Mouse (Mus musculus): ENCODE measurements around the gene Gbp10. TPM values are rescaled to one million over a fixed set of nuclear protein-coding genes. Genes with fewer than 3 reads are reported as not detected.
A peak's percentile ranks its signal among the peaks of the same experiment; 100 is the strongest.
"Not testable (repeated sequence)": the region's sequence is repeated elsewhere in the genome, so short reads cannot be mapped to it uniquely, and the experiment has no call there.

The Gbp10 gene
- total RNA-seq (2021), result 0.26 TPM in 1 of 2 replicates, not detected in the other
- long read RNA-seq, experiment 1, result 0 reads
- long read RNA-seq, experiment 2, result 0 reads

GRCm38 (mm10) chr5:105239483-105240047 is at the start of gene Gbp10:
Gbp10 (minus strand) TSS chr5:105239533.
- peak; percentile 6 for DNase-seq

- DNase-seq, result not testable (repeated sequence)
Observed at GRCm38 (mm10) chr5:105260673-105261072, 21.3 kb upstream of the Gbp10 start.

GRCm38 (mm10) chr5:105252491-105252890 is 13.2 kb upstream of the Gbp10 start:
- DNase-seq, result no peak

GRCm38 (mm10) chr5:105244741-105245140 is 5.4 kb upstream of the Gbp10 start:
- DNase-seq, result not testable (repeated sequence)

- not testable (repeated sequence) for DNase-seq
Observed at GRCm38 (mm10) chr5:105240982-105241381, 1.6 kb upstream of the Gbp10 start.

- DNase-seq, result not testable (repeated sequence)
Observed at GRCm38 (mm10) chr5:105238402-105238801, 931 bp downstream of the Gbp10 start.

GRCm38 (mm10) chr5:105236040-105236439 is 3.3 kb downstream of the Gbp10 start:
- DNase-seq, result not testable (repeated sequence)

GRCm38 (mm10) chr5:105208957-105209356 is 30.4 kb downstream of the Gbp10 start:
- not testable (repeated sequence) for DNase-seq

GRCm38 (mm10) chr5:105200791-105201355 is 38.5 kb downstream of the Gbp10 start:
- not testable (repeated sequence) for DNase-seq

- DNase-seq, result not testable (repeated sequence)
Observed at GRCm38 (mm10) chr5:105199149-105199548, 40.2 kb downstream of the Gbp10 start.

GRCm38 (mm10) chr5:105197915-105198560 is 41.3 kb downstream of the Gbp10 start:
- peak; percentile 7 for DNase-seq

GRCm38 (mm10) chr5:105196308-105196707 is 43.0 kb downstream of the Gbp10 start:
- DNase-seq, result not testable (repeated sequence)

- DNase-seq, result not testable (repeated sequence)
Observed at GRCm38 (mm10) chr5:105192536-105192935, 46.8 kb downstream of the Gbp10 start.

GRCm38 (mm10) chr5:105181446-105181845 is 57.9 kb downstream of the Gbp10 start:
- DNase-seq, result no peak

Other genes with a start within 250 kb of the Gbp10 start
- 7.2 and 12.3 TPM in 2 replicates for gene Gbp9, start 100.0 kb downstream of the Gbp10 start, total RNA-seq (2021)
- gene Gbp8, start 100.0 kb downstream of the Gbp10 start, total RNA-seq (2021), result 0.74 and 2.5 TPM in 2 replicates
- gene Gbp4, start 99.9 kb downstream of the Gbp10 start, total RNA-seq (2021), result 4.4 and 10.9 TPM in 2 replicates
- 0.22 TPM in 1 of 2 replicates, not detected in the other for gene Gm43302, start 54.2 kb upstream of the Gbp10 start, total RNA-seq (2021)
- gene Gbp6, start 54.2 kb upstream of the Gbp10 start, total RNA-seq (2021), result 5.7 and 6.0 TPM in 2 replicates
- 86.3 and 88.5 TPM in 2 replicates for gene Lrrc8b, start 176.2 kb upstream of the Gbp10 start, total RNA-seq (2021)